Mouse (Mus musculus) CD4-positive naive resting alpha-beta T cell, adult 76 days (primary cell): ENCODE results near the gene Ociad1. TPM values are rescaled to one million over a fixed set of nuclear protein-coding genes. Genes with fewer than 3 reads are reported as not detected.

Experiments
- total RNA-seq: library from RNA; stranded (reverse); gene quantifications from one replicate; pipeline ENCODE4 v1.2.4, GENCODE M21; 2023

Gene Ociad1
- 201 TPM for total RNA-seq

GRCm38 (mm10) chr5:73292502-73293457 lies at the start of gene Ociad1:
Gene Ociad1, plus strand, starts transcription at chr5:73292784.

GRCm38 (mm10) chr5:73256352-73257065 lies 36.1 kb upstream of the Ociad1 start, which contains the start of gene Fryl:
Gene Fryl, minus strand, starts transcription at chr5:73256619.

GRCm38 (mm10) chr5:73340723-73341235 lies 48.2 kb downstream of the Ociad1 start, which contains the start of gene Ociad2:
Gene Ociad2, minus strand, starts transcription at chr5:73341028.

Other genes with a start within 250 kb of the Ociad1 start
- gene Fryl, start 36.2 kb upstream of the Ociad1 start, total RNA-seq = 284 TPM
- not detected for gene Ociad2, start 48.2 kb downstream of the Ociad1 start, total RNA-seq
- not detected for gene Cwh43, start 113.3 kb downstream of the Ociad1 start, total RNA-seq
- gene Dcun1d4, start 188.2 kb downstream of the Ociad1 start, total RNA-seq = 16.7 TPM